Mouse (Mus musculus): Measurements from ENCODE around the gene Mecr.
"Not testable (repeated sequence)": the region's sequence is repeated elsewhere in the genome, so short reads cannot be mapped to it uniquely, and the experiment has no call there.

Mecr gene

GRCm38 (mm10) chr4:131843290-131843743 is at the start of gene Mecr:
Gene Mecr (plus strand): TSS chr4:131843470.
- DNase-seq (ENCODE audit: low read depth, low spot score), result peak; percentile 80

GRCm38 (mm10) chr4:131796312-131797080 is 46.8 kb upstream of the Mecr start:
- DNase-seq (ENCODE audit: low read depth, low spot score), result no peak

GRCm38 (mm10) chr4:131797483-131797882 is 45.8 kb upstream of the Mecr start:
- DNase-seq (ENCODE audit: low read depth, low spot score), result no peak

GRCm38 (mm10) chr4:131797920-131798319 is 45.4 kb upstream of the Mecr start:
- DNase-seq (ENCODE audit: low read depth, low spot score), result no peak

- no peak for DNase-seq (ENCODE audit: low read depth, low spot score)
Measured at GRCm38 (mm10) chr4:131798968-131799367, 44.3 kb upstream of the Mecr start.

GRCm38 (mm10) chr4:131803846-131804245 is 39.4 kb upstream of the Mecr start:
- DNase-seq (ENCODE audit: low read depth, low spot score), result no peak

GRCm38 (mm10) chr4:131804732-131805131 is 38.5 kb upstream of the Mecr start:
- not testable (repeated sequence) for DNase-seq (ENCODE audit: low read depth, low spot score)

GRCm38 (mm10) chr4:131805255-131805654 is 38.0 kb upstream of the Mecr start:
- DNase-seq (ENCODE audit: low read depth, low spot score), result no peak

- no peak for DNase-seq (ENCODE audit: low read depth, low spot score)
Measured at GRCm38 (mm10) chr4:131812458-131812857, 30.8 kb upstream of the Mecr start.

GRCm38 (mm10) chr4:131813798-131814197 is 29.5 kb upstream of the Mecr start:
- no peak for DNase-seq (ENCODE audit: low read depth, low spot score)

- DNase-seq (ENCODE audit: low read depth, low spot score), result no peak
Measured at GRCm38 (mm10) chr4:131814869-131815268, 28.4 kb upstream of the Mecr start.

GRCm38 (mm10) chr4:131815774-131816173 is 27.5 kb upstream of the Mecr start:
- no peak for DNase-seq (ENCODE audit: low read depth, low spot score)

- DNase-seq (ENCODE audit: low read depth, low spot score), result no peak
Measured at GRCm38 (mm10) chr4:131818926-131819325, 24.3 kb upstream of the Mecr start.

- DNase-seq (ENCODE audit: low read depth, low spot score), result no peak
Measured at GRCm38 (mm10) chr4:131821161-131821731, 22.0 kb upstream of the Mecr start.

- DNase-seq (ENCODE audit: low read depth, low spot score), result no peak
Measured at GRCm38 (mm10) chr4:131822583-131822982, 20.7 kb upstream of the Mecr start.

- no peak for DNase-seq (ENCODE audit: low read depth, low spot score)
Measured at GRCm38 (mm10) chr4:131824939-131825338, 18.3 kb upstream of the Mecr start.

GRCm38 (mm10) chr4:131825830-131826229 is 17.4 kb upstream of the Mecr start:
- no peak for DNase-seq (ENCODE audit: low read depth, low spot score)

- DNase-seq (ENCODE audit: low read depth, low spot score), result no peak
Measured at GRCm38 (mm10) chr4:131826905-131827304, 16.4 kb upstream of the Mecr start.

GRCm38 (mm10) chr4:131829123-131829522 is 14.1 kb upstream of the Mecr start:
- DNase-seq (ENCODE audit: low read depth, low spot score), result no peak

- DNase-seq (ENCODE audit: low read depth, low spot score), result no peak
Measured at GRCm38 (mm10) chr4:131831546-131832045, 11.7 kb upstream of the Mecr start.

GRCm38 (mm10) chr4:131832759-131833407 is 10.4 kb upstream of the Mecr start:
- DNase-seq (ENCODE audit: low read depth, low spot score), result no peak

GRCm38 (mm10) chr4:131833971-131834609 is 9.2 kb upstream of the Mecr start:
- DNase-seq (ENCODE audit: low read depth, low spot score), result no peak
